Mouse (Mus musculus): ENCODE measurements around the gene Hist3h2a. TPM values are rescaled to one million over a fixed set of nuclear protein-coding genes. Genes with fewer than 3 reads are reported as not detected.
A peak's percentile ranks its signal among the peaks of the same experiment; 100 is the strongest.

Gene Hist3h2a
- polyA plus RNA-seq, 1 experiment from 2014 or later: 33.0 TPM

DNA sequence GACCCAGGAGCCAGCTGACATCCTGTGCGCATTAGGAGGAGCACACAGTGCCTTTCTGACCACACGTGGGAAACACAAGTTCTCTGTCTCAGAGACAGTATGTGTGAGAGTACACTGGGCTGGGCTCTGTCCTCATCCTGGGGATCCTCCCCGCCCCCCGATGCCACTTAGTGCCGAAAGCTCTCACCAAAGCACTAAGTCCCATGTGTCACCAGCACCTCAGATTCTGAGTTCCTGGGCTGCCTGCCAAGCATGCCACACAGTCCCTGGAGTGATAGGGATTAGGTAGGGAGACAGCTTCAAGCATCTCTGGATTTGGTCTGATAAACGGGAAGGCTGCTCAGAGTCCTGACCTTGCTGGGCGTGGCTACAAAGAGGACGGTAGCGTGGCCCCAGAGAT, 36.3 kb downstream of the Hist3h2a start:
- Histone ChIP-seq H3K27ac (ENCODE audit: low read length) (no peak overlapping the region), H3K4me2 (ENCODE audit: low read depth, low read length) (no peak overlapping the region), H3K4me1 (ENCODE audit: control insufficient read depth, insufficient read depth, low read length) (peaks cover 8% of the 10 kb centered on the region; the same call in 1 of the 2 replicates), H3K9ac (ENCODE audit: low read length) (no peak overlapping the region), H3K36me3 (ENCODE audit: control insufficient read depth, insufficient read depth, low read length) (peaks cover 13% of the 10 kb centered on the region; the same call in 1 of the 2 replicates), H3K4me3 (replicated peaks; ENCODE audit: low read length) (no peak overlapping the region), H3K9me3 (replicated peaks; ENCODE audit: control insufficient read depth, low read length) (no peaks in the 10 kb centered on the region), H3K27me3 (ENCODE audit: control insufficient read depth, insufficient read depth, low read length) (0 out of 2 replicates have a peak, but pooled peaks cover 8% of the 10 kb centered on the region)
- no peak for ATAC-seq (ENCODE audit: insufficient read depth, low FRiP score)
- 76% methylated on average over 9 of the region's 9 CpGs for WGBS

DNA sequence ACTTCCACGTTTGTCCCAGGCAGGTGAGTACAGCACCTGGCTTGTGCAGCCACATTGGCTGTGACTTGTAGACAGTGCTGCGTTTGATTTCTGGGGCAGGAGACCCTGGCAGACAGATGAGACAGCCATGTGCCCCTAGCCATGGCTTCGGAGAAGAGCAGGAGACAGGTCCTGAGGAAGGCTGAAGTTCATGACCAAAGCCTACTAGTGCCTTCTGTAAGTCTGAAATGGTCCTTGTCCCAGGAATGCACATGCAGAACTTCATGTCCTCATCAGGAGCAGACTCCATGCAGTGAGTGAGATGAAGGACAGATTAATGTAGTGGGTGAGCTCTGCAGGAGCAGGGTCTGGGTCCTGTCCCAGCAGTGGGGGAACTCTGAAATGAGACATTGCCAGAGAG, 37.4 kb downstream of the Hist3h2a start:
- Histone ChIP-seq H3K36me3 (ENCODE audit: control insufficient read depth, insufficient read depth, low read length) (peaks cover 13% of the 10 kb centered on the region; the same call in 1 of the 2 replicates), H3K4me3 (replicated peaks; ENCODE audit: low read length) (no peak overlapping the region), H3K9me3 (replicated peaks; ENCODE audit: control insufficient read depth, low read length) (no peaks in the 10 kb centered on the region), H3K27ac (ENCODE audit: low read length) (no peak overlapping the region), H3K27me3 (ENCODE audit: control insufficient read depth, insufficient read depth, low read length) (0 out of 2 replicates have a peak, but pooled peaks cover 8% of the 10 kb centered on the region), H3K9ac (ENCODE audit: low read length) (no peak overlapping the region), H3K4me2 (ENCODE audit: low read depth, low read length) (no peak overlapping the region), H3K4me1 (ENCODE audit: control insufficient read depth, insufficient read depth, low read length) (peaks cover 8% of the 10 kb centered on the region; the same call in 1 of the 2 replicates)
- ATAC-seq (ENCODE audit: insufficient read depth, low FRiP score): no peak
- WGBS: 69% methylated on average over 3 of the region's 3 CpGs

DNA sequence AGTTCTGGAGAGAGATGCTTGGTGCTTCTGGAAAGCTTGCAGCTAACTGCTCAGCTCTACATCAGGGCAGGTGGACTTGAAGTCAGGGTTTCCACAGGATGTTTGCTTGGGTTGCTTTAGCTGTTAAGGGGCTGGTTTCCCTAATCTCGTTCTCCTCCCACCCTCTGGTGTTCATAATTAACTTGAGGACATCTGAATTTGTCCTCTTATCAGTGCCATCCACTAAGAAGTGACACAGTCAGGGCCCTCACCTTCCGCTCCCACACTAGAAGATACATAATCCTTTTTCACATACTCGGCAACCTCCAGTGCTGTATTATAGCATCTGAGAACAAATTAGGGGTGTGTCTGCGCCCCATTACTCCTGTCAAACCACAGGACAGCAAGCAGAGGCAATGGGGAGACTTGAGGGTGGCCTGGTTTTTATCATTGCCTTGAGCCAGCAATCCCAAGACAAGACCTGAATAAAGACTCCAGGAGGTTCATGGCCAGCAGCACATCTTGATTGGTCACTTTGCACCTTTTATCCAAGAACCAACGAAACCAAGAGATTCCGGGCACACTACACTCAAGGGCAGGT, 38.7 kb downstream of the Hist3h2a start:
- Histone ChIP-seq H3K4me1 (ENCODE audit: control insufficient read depth, insufficient read depth, low read length) (peaks cover 8% of the 10 kb centered on the region; the same call in 1 of the 2 replicates), H3K4me2 (ENCODE audit: low read depth, low read length) (no peak overlapping the region), H3K27ac (ENCODE audit: low read length) (no peak overlapping the region), H3K9ac (ENCODE audit: low read length) (no peak overlapping the region), H3K27me3 (ENCODE audit: control insufficient read depth, insufficient read depth, low read length) (0 out of 2 replicates have a peak, but pooled peaks cover 8% of the 10 kb centered on the region), H3K9me3 (replicated peaks; ENCODE audit: control insufficient read depth, low read length) (no peaks in the 10 kb centered on the region), H3K4me3 (replicated peaks; ENCODE audit: low read length) (no peak overlapping the region), H3K36me3 (ENCODE audit: control insufficient read depth, insufficient read depth, low read length) (peaks cover 12% of the 10 kb centered on the region; the same call in 1 of the 2 replicates)
- no peak for ATAC-seq (ENCODE audit: insufficient read depth, low FRiP score)
- WGBS: 63% methylated on average over 6 of the region's 6 CpGs

DNA sequence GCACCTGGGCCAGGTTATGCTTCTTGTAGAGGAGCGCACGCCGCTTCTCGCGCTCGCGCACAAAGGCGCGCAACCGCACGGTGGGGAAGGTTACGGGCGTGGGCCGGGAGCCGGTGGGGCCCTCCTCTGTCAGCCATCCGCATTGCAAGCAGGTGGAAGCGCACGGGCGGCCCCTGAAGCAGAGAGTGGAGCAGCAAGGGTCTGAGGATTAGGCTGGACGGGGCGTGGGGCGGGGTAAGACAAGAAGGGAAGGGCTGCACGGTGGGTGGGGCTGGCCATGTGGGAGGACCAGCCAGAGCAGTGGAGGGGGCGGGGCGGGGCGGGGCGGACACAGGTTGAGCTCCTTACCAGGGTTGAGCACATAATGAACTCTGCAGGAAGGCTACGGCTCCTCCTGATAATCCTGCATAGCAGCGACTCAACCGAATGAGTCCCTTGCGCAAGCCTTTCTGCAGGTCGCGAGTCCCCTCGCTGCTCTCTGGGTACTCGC, 39.9 kb downstream of the Hist3h2a start:
- Histone ChIP-seq H3K4me2 (ENCODE audit: low read depth, low read length) (peak overlapping the region; percentile 62), H3K27me3 (ENCODE audit: control insufficient read depth, insufficient read depth, low read length) (0 out of 2 replicates have a peak, but pooled peaks cover 8% of the 10 kb centered on the region), H3K9me3 (replicated peaks; ENCODE audit: control insufficient read depth, low read length) (no peaks in the 10 kb centered on the region), H3K4me1 (ENCODE audit: control insufficient read depth, insufficient read depth, low read length) (peaks cover 16% of the 10 kb centered on the region; the same call in 1 of the 2 replicates), H3K27ac (ENCODE audit: low read length) (no peak overlapping the region), H3K4me3 (replicated peaks; ENCODE audit: low read length) (peak overlapping the region; percentile 44), H3K36me3 (ENCODE audit: control insufficient read depth, insufficient read depth, low read length) (peaks cover under 1% of the 10 kb centered on the region; the same call in 1 of the 2 replicates), H3K9ac (ENCODE audit: low read length) (peak overlapping the region; percentile 63)
- 1% methylated on average over 32 of the region's 35 CpGs for WGBS
- peak; percentile 85 for ATAC-seq (ENCODE audit: insufficient read depth, low FRiP score)

- no peaks in the 10 kb centered on the region for H3K9me3 ChIP-seq (replicated peaks; ENCODE audit: control insufficient read depth, low read length)
- H3K9ac ChIP-seq (ENCODE audit: low read length): no peak overlapping the region
- peaks cover 16% of the 10 kb centered on the region; the same call in 1 of the 2 replicates for H3K4me1 ChIP-seq (ENCODE audit: control insufficient read depth, insufficient read depth, low read length)
- no peak for ATAC-seq (ENCODE audit: insufficient read depth, low FRiP score)
- H3K27me3 ChIP-seq (ENCODE audit: control insufficient read depth, insufficient read depth, low read length): 0 out of 2 replicates have a peak, but pooled peaks cover 8% of the 10 kb centered on the region
- peak overlapping the region; percentile 62; the same call in 1 of the 2 replicates for H3K4me2 ChIP-seq (ENCODE audit: low read depth, low read length)
- H3K36me3 ChIP-seq (ENCODE audit: control insufficient read depth, insufficient read depth, low read length): no peaks in the 10 kb centered on the region; the same call in 1 of the 2 replicates
- H3K4me3 ChIP-seq (replicated peaks; ENCODE audit: low read length): no peak overlapping the region
- no peak overlapping the region for H3K27ac ChIP-seq (ENCODE audit: low read length)
- WGBS: 78% methylated on average over 9 of the region's 9 CpGs
Measured at GRCm38 (mm10) chr11:58995061-58995806, 40.7 kb downstream of the Hist3h2a start.

DNA sequence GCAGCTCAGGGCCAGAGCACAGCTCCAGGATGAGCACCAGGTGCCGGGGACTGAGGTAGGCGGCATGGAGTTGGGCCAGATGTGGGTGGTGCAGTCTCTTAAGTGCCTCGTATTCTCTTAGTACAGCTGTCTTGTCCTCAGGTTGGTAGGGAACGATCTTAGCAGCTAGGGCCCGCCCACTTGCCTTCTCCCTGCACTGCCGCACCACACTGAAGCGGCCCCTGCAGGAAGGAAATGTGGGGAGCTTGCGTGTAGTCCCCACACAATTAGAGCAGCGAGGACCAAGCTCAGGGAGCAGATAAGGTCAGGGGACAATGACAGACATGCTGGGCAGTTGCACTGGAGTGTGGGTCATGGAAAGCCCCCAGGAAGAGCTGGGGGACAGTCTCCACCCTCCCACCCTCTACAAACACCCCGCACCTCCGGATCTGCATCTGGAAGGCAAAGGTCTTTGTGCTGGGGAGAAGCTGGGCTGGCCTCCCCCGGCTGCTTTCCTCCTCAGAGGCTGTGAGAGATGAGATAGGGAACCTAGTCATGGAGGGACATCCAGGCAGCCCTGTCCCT, 41.4 kb downstream of the Hist3h2a start:
- no peak overlapping the region for H3K4me2 ChIP-seq (ENCODE audit: low read depth, low read length)
- H3K36me3 ChIP-seq (ENCODE audit: control insufficient read depth, insufficient read depth, low read length): no peaks in the 10 kb centered on the region
- H3K4me1 ChIP-seq (ENCODE audit: control insufficient read depth, insufficient read depth, low read length): peaks cover 16% of the 10 kb centered on the region; the same call in 1 of the 2 replicates
- WGBS: 49% methylated on average over 12 of the region's 12 CpGs
- no peak overlapping the region for H3K4me3 ChIP-seq (replicated peaks; ENCODE audit: low read length)
- no peak for ATAC-seq (ENCODE audit: insufficient read depth, low FRiP score)
- H3K27me3 ChIP-seq (ENCODE audit: control insufficient read depth, insufficient read depth, low read length): 0 out of 2 replicates have a peak, but pooled peaks cover 8% of the 10 kb centered on the region
- no peak overlapping the region for H3K27ac ChIP-seq (ENCODE audit: low read length)
- H3K9ac ChIP-seq (ENCODE audit: low read length): no peak overlapping the region
- H3K9me3 ChIP-seq (replicated peaks; ENCODE audit: control insufficient read depth, low read length): no peaks in the 10 kb centered on the region

DNA sequence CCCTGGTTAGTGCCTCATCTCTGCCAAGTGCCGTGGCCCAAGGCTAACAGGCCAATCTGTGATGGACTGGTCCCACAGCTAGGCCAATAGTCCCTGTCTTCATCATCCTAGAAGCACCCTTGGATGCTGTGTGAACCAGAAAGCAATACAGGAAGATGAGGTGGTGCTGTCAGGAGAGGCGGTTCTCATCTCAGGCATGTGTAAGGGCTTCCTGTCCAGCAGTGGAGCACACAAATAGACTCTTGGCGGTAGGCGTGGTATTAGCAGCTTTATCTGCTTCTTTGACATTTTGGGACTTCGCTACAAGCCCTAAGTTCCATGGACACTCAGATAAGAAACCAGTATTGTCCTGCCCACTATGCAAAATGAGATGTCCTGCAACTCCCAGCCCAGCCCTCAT, 43.1 kb downstream of the Hist3h2a start:
- Histone ChIP-seq H3K27me3 (ENCODE audit: control insufficient read depth, insufficient read depth, low read length) (0 out of 2 replicates have a peak, but pooled peaks cover 8% of the 10 kb centered on the region), H3K4me2 (ENCODE audit: low read depth, low read length) (no peak overlapping the region)

GRCm38 (mm10) chr11:58999158-58999557, 44.7 kb downstream of the Hist3h2a start:
- H3K9ac ChIP-seq (ENCODE audit: low read length): peak overlapping the region; percentile 12; the same call in 1 of the 2 replicates
- H3K27ac ChIP-seq (ENCODE audit: low read length): no peak overlapping the region
- H3K4me2 ChIP-seq (ENCODE audit: low read depth, low read length): no peak overlapping the region
- WGBS: 38% methylated on average over 11 of the region's 11 CpGs
- H3K4me3 ChIP-seq (replicated peaks; ENCODE audit: low read length): no peak overlapping the region
- peaks cover 14% of the 10 kb centered on the region; the same call in 1 of the 2 replicates for H3K4me1 ChIP-seq (ENCODE audit: control insufficient read depth, insufficient read depth, low read length)
- no peaks in the 10 kb centered on the region for H3K36me3 ChIP-seq (ENCODE audit: control insufficient read depth, insufficient read depth, low read length)
- 0 out of 2 replicates have a peak, but pooled peaks cover 8% of the 10 kb centered on the region for H3K27me3 ChIP-seq (ENCODE audit: control insufficient read depth, insufficient read depth, low read length)
- ATAC-seq (ENCODE audit: insufficient read depth, low FRiP score): no peak
- H3K9me3 ChIP-seq (replicated peaks; ENCODE audit: control insufficient read depth, low read length): no peaks in the 10 kb centered on the region

More for the DNA sequence above, 43.1 kb downstream of the Hist3h2a start:
- no peak overlapping the region for H3K27ac ChIP-seq (ENCODE audit: low read length)
- H3K9ac ChIP-seq (ENCODE audit: low read length): no peak overlapping the region
- H3K4me1 ChIP-seq (ENCODE audit: control insufficient read depth, insufficient read depth, low read length): peaks cover 16% of the 10 kb centered on the region; the same call in 1 of the 2 replicates
- 74% methylated on average over 5 of the region's 5 CpGs for WGBS
- no peak overlapping the region for H3K4me3 ChIP-seq (replicated peaks; ENCODE audit: low read length)
- no peak for ATAC-seq (ENCODE audit: insufficient read depth, low FRiP score)
- no peaks in the 10 kb centered on the region for H3K9me3 ChIP-seq (replicated peaks; ENCODE audit: control insufficient read depth, low read length)
- no peaks in the 10 kb centered on the region for H3K36me3 ChIP-seq (ENCODE audit: control insufficient read depth, insufficient read depth, low read length)

All from stomach, embryonic 16.5 days (tissue).